Mouse (Mus musculus) embryonic fibroblast, embryonic 13.5 days (primary cell): ENCODE measurements at regions not wholly inside any gene's neighbourhood (a gene's known extent, or its start where the extent isn't known, plus 50 kb on each side); places are given as distances from the start of the nearest gene placed in this dataset.
A peak's percentile ranks its signal among the peaks of the same experiment; 100 is the strongest.

Source experiments
- H3K27ac ChIP-seq: 2 replicates; pipeline ENCODE4 v1.5.1; 2012; ENCODE audit warnings: low read length, control low read depth, inconsistent platforms; ENCODE audit not compliant: insufficient read depth
- H3K4me1 ChIP-seq: 2 replicates; pipeline ENCODE4 v1.6.1; 2011; ENCODE audit warnings: low read length; ENCODE audit not compliant: control insufficient read depth, insufficient read depth
- H3K4me3 ChIP-seq: 2 replicates; pipeline ENCODE4 v1.5.1; 2011; ENCODE audit warnings: mild to moderate bottlenecking, control low read depth, low read length; ENCODE audit not compliant: insufficient read depth
- CTCF ChIP-seq: IDR thresholded peaks from 2 replicates; pipeline ENCODE4 v1.5.1; 2011; ENCODE audit warnings: mild to moderate bottlenecking, control low read depth, low read length, moderate library complexity, borderline replicate concordance; ENCODE audit not compliant: insufficient read depth
- POLR2A ChIP-seq: IDR thresholded peaks from 2 replicates; pipeline ENCODE4 v1.6.1; 2011; ENCODE audit warnings: low read depth, mild to moderate bottlenecking, control low read depth, low read length, moderate library complexity

DNA sequence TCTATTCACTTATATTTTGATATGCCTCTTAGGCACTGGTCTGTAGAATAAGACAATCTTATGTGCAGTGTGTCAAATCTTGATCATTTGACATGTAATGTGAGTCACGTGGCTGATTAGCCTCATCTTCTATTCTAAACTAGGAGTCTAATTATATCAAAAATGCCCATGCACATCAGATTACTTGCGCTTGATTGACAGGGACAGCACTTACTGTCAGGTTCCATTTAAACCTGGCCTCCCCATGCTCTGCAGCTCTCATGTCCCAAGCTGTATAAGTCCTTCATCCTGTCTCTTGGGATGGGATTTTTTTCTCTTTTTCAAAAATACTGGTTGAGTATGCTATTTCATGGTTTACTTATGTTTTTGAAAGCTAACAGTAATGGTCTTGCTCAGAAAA, 425.7 kb downstream of the Epha5 start:
- no peak overlapping the region for H3K4me3 ChIP-seq
- H3K27ac ChIP-seq, result no peak overlapping the region
- TF ChIP-seq POLR2A, result no peak
- no peak for TF ChIP-seq CTCF
- no peaks in the 10 kb centered on the region for H3K4me1 ChIP-seq

DNA sequence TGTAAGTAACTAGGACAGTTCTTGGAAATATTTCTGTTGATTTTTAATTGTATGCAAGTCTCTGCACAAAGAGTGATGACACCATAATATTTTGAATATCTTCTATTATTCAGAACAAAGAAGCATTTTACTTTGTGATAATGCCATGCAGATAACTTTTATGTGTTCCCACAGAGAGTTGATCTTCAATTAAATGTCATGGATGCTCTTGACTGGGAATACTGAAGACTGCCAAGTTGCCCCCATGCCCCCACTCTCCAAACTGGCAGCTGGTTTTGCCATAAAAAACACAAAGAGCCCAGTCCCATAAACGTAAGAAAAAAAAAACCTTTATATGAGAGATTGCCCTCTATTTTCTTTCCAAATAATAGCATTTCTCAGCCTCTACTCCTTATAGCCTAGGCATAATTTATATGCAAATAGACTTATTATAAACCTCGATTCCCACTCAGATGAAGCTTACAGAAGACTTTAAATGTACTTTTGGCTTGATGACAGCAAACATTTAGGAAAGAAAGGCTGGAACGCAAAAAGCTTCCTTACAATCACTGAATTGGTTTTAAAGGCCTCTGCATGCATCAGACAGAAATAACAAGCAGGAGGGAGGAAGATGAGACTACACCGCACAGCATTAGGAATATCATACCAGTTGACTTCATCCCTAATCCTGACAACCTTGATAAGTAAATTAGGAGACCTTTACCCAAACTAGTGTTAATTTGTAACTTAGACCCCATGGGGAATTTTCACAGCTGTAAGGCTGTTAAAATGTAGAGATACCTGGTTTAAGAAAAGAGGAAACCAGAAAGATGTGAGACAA, 426.3 kb downstream of the Epha5 start:
- Histone ChIP-seq H3K27ac (no peak overlapping the region), H3K4me3 (no peak overlapping the region), H3K4me1 (no peaks in the 10 kb centered on the region)
- no peak for TF ChIP-seq POLR2A
- TF ChIP-seq CTCF, result no peak

DNA sequence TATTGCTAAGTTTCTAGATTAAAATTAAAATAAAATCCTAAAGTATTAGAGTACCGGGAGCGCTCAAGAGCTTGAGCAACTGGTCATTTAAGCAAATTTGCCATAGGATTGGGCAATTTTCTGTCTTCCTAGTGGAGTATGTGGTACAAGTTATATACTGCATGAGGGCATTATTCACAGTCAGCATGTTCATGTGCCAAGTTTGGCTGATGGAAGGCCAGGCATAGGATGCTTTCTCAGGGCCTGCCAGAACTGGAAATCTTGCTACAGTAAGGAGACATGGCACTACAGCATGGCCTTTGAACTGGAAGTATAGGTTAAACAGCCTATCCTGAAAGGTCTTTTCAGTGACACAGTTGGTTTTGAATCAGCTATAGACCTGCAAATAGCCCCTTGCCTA, 455.6 kb downstream of the Epha5 start:
- Histone ChIP-seq H3K4me3 (no peak overlapping the region), H3K27ac (peak overlapping the region; percentile 27; the same call in 1 of the 2 replicates), H3K4me1 (no peaks in the 10 kb centered on the region)
- no peak for TF ChIP-seq POLR2A

DNA sequence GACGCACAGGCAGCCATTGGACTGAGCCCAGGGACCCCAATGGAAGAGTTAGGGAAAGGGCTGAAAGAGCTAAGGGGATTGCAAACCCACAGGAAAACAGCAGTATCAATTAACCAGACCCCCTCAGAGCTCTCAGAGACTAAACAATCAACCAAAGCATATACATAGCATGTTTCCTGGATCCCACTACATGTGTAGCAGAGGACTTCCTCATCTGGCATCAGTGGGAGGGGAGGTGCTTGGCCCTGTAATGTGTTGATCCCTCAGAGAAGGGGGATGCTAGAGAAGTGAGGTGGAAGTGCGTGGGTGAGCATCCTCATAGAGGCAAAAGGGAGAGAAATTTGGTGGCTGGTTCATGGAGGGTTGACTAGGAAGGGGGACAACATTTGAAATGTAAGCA, 458.4 kb downstream of the Epha5 start:
- TF ChIP-seq CTCF, result no peak
- no peak for TF ChIP-seq POLR2A
- Histone ChIP-seq H3K4me3 (no peak overlapping the region), H3K27ac (no peak overlapping the region), H3K4me1 (no peaks in the 10 kb centered on the region)

DNA sequence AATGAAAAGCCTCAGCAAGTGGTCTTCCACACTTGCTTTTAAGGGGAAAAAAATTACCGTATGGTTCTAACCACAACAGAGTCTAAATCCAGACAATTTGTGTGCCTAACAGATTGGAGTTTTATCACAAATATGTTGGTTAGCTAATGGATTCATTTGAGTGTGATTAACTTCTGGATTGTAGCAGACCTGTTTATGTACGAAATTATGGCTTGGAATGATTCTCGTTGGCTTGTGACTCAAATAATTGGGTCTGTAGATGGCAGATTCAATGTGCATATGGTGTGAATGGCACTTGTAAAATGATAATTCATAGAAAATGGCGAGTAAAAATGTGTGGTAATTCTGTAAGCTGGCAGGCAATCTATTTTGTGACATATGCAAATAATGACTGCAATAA, 459.0 kb downstream of the Epha5 start:
- no peak for TF ChIP-seq POLR2A
- H3K4me1 ChIP-seq, result no peaks in the 10 kb centered on the region
- no peak overlapping the region for H3K4me3 ChIP-seq
- no peak overlapping the region for H3K27ac ChIP-seq
